In the genomic region with DNA sequence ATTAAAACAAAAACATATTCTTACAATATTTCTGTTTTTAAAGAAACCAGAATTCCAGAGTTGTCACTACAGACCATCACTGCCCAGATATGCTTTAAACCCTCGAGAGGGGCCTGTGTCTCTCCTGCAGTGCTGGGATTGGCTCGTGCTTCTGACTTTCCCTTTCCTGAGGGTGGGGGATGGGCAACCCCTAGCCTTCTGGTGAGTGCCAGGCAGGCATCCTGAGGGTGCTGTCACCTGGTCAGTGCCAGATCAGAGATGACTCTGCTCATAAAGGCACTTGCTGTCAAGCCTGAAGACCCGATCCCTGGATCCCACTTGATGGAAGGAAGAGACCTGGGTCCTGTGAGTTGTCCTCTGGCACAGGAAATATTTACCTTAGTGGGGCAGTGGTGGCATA, we compare ENCODE assay signal across 12 mouse cellular contexts. TPM values are rescaled to one million over a fixed set of nuclear protein-coding genes. Genes with fewer than 3 reads are reported as not detected.
A peak's percentile ranks its signal among the peaks of the same experiment; 100 is the strongest.
DNase-seq lines count a peak whose midpoint lies in the region; ATAC-seq and TF ChIP-seq lines count a peak whose summit lies in the region.
"Had no signal": no experiment of that assay in that cellular context is flagged by ENCODE, and none has a peak within 500 bp of the region (broad histone marks: within the 10 kb centered on the region; RNA-seq: fewer than 3 reads in every experiment).

No protein-coding gene starts in this region.

- no peak for TF ChIP-seq POLR2A in ES-Bruce4 (IDR thresholded peaks at IDR 0.05; ENCODE audit: insufficient read depth, low read length)

- no peaks in the 10 kb centered on the region for H3K27me3 ChIP-seq in heart, embryonic 16.5 days (ENCODE audit: control insufficient read depth, insufficient read depth, low read length)
- H3K27me3 ChIP-seq in heart, embryonic 12.5 days (replicated peaks): no peaks in the 10 kb centered on the region
- no peaks in the 10 kb centered on the region for H3K27me3 ChIP-seq in limb, embryonic 13.5 days
- no peaks in the 10 kb centered on the region for H3K27me3 ChIP-seq in limb, embryonic 10.5 days (ENCODE audit: low read depth, poor library complexity, severe bottlenecking)
- H3K27me3 ChIP-seq in ES-Bruce4 (ENCODE audit: control insufficient read depth, insufficient read depth, low read length, poor library complexity, severe bottlenecking): no peaks in the 10 kb centered on the region

- no peak for DNase-seq in limb, embryonic 10.5 days (ENCODE audit: low spot score)
- DNase-seq in cerebellum, postnatal 25 days: peak; percentile 61 to 75
- DNase-seq in ovary, postnatal 14 days (ENCODE audit: low spot score): no peak
- DNase-seq: adrenal gland, adult 2 months; heart, adult 18-20 months; lung, postnatal 14 days had no signal

- no peaks in the 10 kb centered on the region for H3K36me3 ChIP-seq in heart, embryonic 16.5 days (ENCODE audit: control insufficient read depth, insufficient read depth)
- no peaks in the 10 kb centered on the region for H3K36me3 ChIP-seq in heart, embryonic 12.5 days
- H3K36me3 ChIP-seq in limb, embryonic 13.5 days: peaks cover 6% of the 10 kb centered on the region; the same call in 1 of the 2 replicates
- H3K36me3 ChIP-seq in limb, embryonic 10.5 days: peaks cover 35% of the 10 kb centered on the region
- H3K36me3 ChIP-seq in ES-Bruce4 (ENCODE audit: control insufficient read depth, insufficient read depth, low read length, poor library complexity, severe bottlenecking): no peaks in the 10 kb centered on the region

- no peak overlapping the region for H3K4me3 ChIP-seq in heart, embryonic 16.5 days (ENCODE audit: low read length)
- H3K4me3 ChIP-seq in heart, embryonic 12.5 days: no peak overlapping the region
- H3K4me3 ChIP-seq in limb, embryonic 13.5 days: no peak overlapping the region
- no peak overlapping the region for H3K4me3 ChIP-seq in limb, embryonic 10.5 days
- no peak overlapping the region for H3K4me3 ChIP-seq in ES-Bruce4 (ENCODE audit: low read depth, low read length)
- H3K4me3 ChIP-seq: forebrain, embryonic 10.5 days had no signal

- no peak overlapping the region for H3K4me2 ChIP-seq in heart, embryonic 16.5 days (ENCODE audit: low read depth, low read length)
- no peak overlapping the region for H3K4me2 ChIP-seq in heart, embryonic 12.5 days
- no peak overlapping the region for H3K4me2 ChIP-seq in limb, embryonic 13.5 days (replicated peaks)

- WGBS in heart, embryonic 16.5 days: 24% methylated on average over 3 of the region's 3 CpGs
- WGBS in heart, embryonic 12.5 days: 17% methylated on average over 3 of the region's 3 CpGs
- WGBS in limb, embryonic 13.5 days: 39% methylated on average over 3 of the region's 3 CpGs
- WGBS in limb, embryonic 10.5 days: 48% methylated on average over 3 of the region's 3 CpGs

- TF ChIP-seq EP300 in ES-Bruce4 (IDR thresholded peaks at IDR 0.05; ENCODE audit: insufficient read depth, low read depth, low read length): 0 out of 2 replicates have a peak, but pooled peaks have one; percentile 10

- peak overlapping the region; percentile 36; the same call in 1 of the 2 replicates for H3K27ac ChIP-seq in heart, embryonic 16.5 days (ENCODE audit: low read length)
- H3K27ac ChIP-seq in heart, embryonic 12.5 days (ENCODE audit: poor library complexity, severe bottlenecking): no peak overlapping the region
- H3K27ac ChIP-seq in limb, embryonic 13.5 days: no peak overlapping the region
- H3K27ac ChIP-seq in limb, embryonic 10.5 days: no peak overlapping the region
- H3K27ac ChIP-seq in ES-Bruce4 (ENCODE audit: insufficient read depth, low read length): peak overlapping the region; percentile 87; the same call in 1 of the 2 replicates

- ATAC-seq in heart, embryonic 16.5 days (replicated peaks; ENCODE audit: extremely low read depth, insufficient read depth, low FRiP score): no peak
- ATAC-seq in heart, embryonic 12.5 days (ENCODE audit: insufficient number of reproducible peaks, low FRiP score): no peak
- no peak for ATAC-seq in limb, embryonic 13.5 days (ENCODE audit: low FRiP score, low read depth)
- ATAC-seq: inflammation-experienced regulatory T-cells, adult 6 months had no signal

- 0 out of 2 replicates have a peak overlapping the region, but pooled peaks have one; percentile 8 for H3K9ac ChIP-seq in heart, embryonic 16.5 days (ENCODE audit: low read length)
- H3K9ac ChIP-seq in heart, embryonic 12.5 days: no peak overlapping the region
- H3K9ac ChIP-seq in limb, embryonic 13.5 days: peak overlapping the region; percentile 14; the same call in 1 of the 2 replicates
- H3K9ac ChIP-seq in ES-Bruce4 (ENCODE audit: low read depth, poor library complexity, severe bottlenecking): peak overlapping the region; percentile 33

- H3K9me3 ChIP-seq in heart, embryonic 16.5 days (replicated peaks; ENCODE audit: control insufficient read depth, low read length): no peaks in the 10 kb centered on the region
- H3K9me3 ChIP-seq in heart, embryonic 12.5 days (replicated peaks): no peaks in the 10 kb centered on the region
- no peaks in the 10 kb centered on the region for H3K9me3 ChIP-seq in limb, embryonic 13.5 days
- H3K9me3 ChIP-seq in limb, embryonic 10.5 days (replicated peaks): no peaks in the 10 kb centered on the region
- no peaks in the 10 kb centered on the region for H3K9me3 ChIP-seq in ES-Bruce4 (replicated peaks; ENCODE audit: control insufficient read depth, insufficient read depth, low read length, poor library complexity, severe bottlenecking)
- H3K9me3 ChIP-seq: forebrain, embryonic 10.5 days had no signal

- H3K4me1 ChIP-seq in heart, embryonic 16.5 days (ENCODE audit: control insufficient read depth, insufficient read depth, low read length): peaks cover 80% of the 10 kb centered on the region
- peaks cover 89% of the 10 kb centered on the region for H3K4me1 ChIP-seq in heart, embryonic 12.5 days (replicated peaks)
- peaks cover 63% of the 10 kb centered on the region for H3K4me1 ChIP-seq in limb, embryonic 13.5 days
- H3K4me1 ChIP-seq in limb, embryonic 10.5 days: peaks cover 60% of the 10 kb centered on the region
- peaks cover 21% of the 10 kb centered on the region for H3K4me1 ChIP-seq in ES-Bruce4 (ENCODE audit: control insufficient read depth, insufficient read depth, low read length)

- no peak for TF ChIP-seq CTCF in ES-Bruce4 (IDR thresholded peaks at IDR 0.05; ENCODE audit: low read depth, low read length)

RNA-seq across cellular contexts. Expression of a gene that starts 26.0 kb away (rescaled TPM):
- polyA plus RNA-seq in heart, embryonic 16.5 days (2015; fragmentation: Nextera tagmentation; extraction: Ambion mirVana): 19.3 and 30.1 TPM in 2 replicates
- 54.7 and 66.5 TPM in 2 replicates for polyA plus RNA-seq in heart, embryonic 12.5 days (2016; fragmentation: Nextera tagmentation; extraction: Ambion mirVana)
- polyA plus RNA-seq in limb, embryonic 13.5 days (2015; fragmentation: Nextera tagmentation; extraction: Ambion mirVana): 49.0 and 52.7 TPM in 2 replicates
- 71.2 and 80.3 TPM in 2 replicates for polyA plus RNA-seq in limb, embryonic 10.5 days (2016; fragmentation: Nextera tagmentation; extraction: Ambion mirVana)
- 106 and 112 TPM in 2 replicates for polyA plus RNA-seq in ES-Bruce4 (2011; ENCODE audit: insufficient read depth, insufficient read length, low read depth, missing spikeins)

RNA-seq across cellular contexts. Expression of a gene that starts 59.5 kb away (rescaled TPM):
- 19.2 and 20.5 TPM in 2 replicates for polyA plus RNA-seq in heart, embryonic 16.5 days (2015; fragmentation: Nextera tagmentation; extraction: Ambion mirVana)
- 16.6 and 18.3 TPM in 2 replicates for polyA plus RNA-seq in heart, embryonic 12.5 days (2016; fragmentation: Nextera tagmentation; extraction: Ambion mirVana)
- polyA plus RNA-seq in limb, embryonic 13.5 days (2015; fragmentation: Nextera tagmentation; extraction: Ambion mirVana): 27.3 and 28.0 TPM in 2 replicates
- 21.1 and 24.1 TPM in 2 replicates for polyA plus RNA-seq in limb, embryonic 10.5 days (2016; fragmentation: Nextera tagmentation; extraction: Ambion mirVana)
- 30.6 and 39.5 TPM in 2 replicates for polyA plus RNA-seq in ES-Bruce4 (2011; ENCODE audit: insufficient read depth, insufficient read length, low read depth, missing spikeins)

Comparison
In these comparisons a context has a peak if more than half of its experiments do, and no peak if none do; other contexts are left out.
1. H3K27ac ChIP-seq: peak in heart, embryonic 16.5 days (single experiment) and ES-Bruce4 (single experiment); none in heart, embryonic 12.5 days (single experiment), limb, embryonic 13.5 days (single experiment) and limb, embryonic 10.5 days (single experiment).
2. DNase-seq: peak in cerebellum, postnatal 25 days (2 of 2); none in limb, embryonic 10.5 days (single experiment) and ovary, postnatal 14 days (single experiment).